Mouse (Mus musculus) embryonic fibroblast, embryonic 13.5 days (primary cell): Measurements from ENCODE around the gene Atp6v0e.

Experiments
- CTCF ChIP-seq: IDR thresholded peaks from 2 replicates; pipeline ENCODE4 v1.5.1; 2011; ENCODE audit warnings: mild to moderate bottlenecking, control low read depth, low read length, moderate library complexity, borderline replicate concordance; ENCODE audit not compliant: insufficient read depth
- POLR2A ChIP-seq: IDR thresholded peaks from 2 replicates; pipeline ENCODE4 v1.6.1; 2011; ENCODE audit warnings: low read depth, mild to moderate bottlenecking, control low read depth, low read length, moderate library complexity

DNA sequence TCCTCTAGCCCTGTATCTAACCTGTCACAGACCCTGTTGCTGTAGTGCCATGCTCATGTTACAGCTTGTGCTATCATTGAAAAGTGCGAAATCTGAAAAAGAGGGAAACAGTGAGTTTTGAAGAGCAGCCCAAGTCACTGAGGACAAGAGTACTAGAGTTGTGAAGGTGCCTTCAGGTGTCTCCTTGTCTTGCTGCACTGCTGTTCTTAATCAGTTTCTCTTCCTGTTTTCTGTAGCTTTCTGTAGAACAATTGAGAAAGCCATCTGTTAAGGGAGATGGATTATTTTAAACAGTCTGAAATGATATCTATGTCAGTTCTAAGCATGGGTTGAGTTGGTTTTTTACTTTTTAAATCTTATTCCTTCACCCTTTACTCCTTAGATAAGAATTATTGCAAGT lies 63.6 kb downstream of the Atp6v0e start:
- TF ChIP-seq CTCF (no peak), POLR2A (no peak)
